Mouse (Mus musculus) MEL (cell line): ENCODE measurements around the gene Kcnj15. TPM values are rescaled to one million over a fixed set of nuclear protein-coding genes. Genes with fewer than 3 reads are reported as not detected.

Experiments
- DNase-seq: peaks from one replicate; pipeline ENCODE4 v3.0.0; 2011; ENCODE audit warnings: low read depth, low spot score
- H3K27ac ChIP-seq: 2 replicates; pipeline ENCODE4 v1.5.1; 2012; ENCODE audit warnings: low read depth, mild to moderate bottlenecking, control low read depth, low read length, moderate library complexity; ENCODE audit not compliant: control insufficient read depth
- H3K27me3 ChIP-seq, 2 experiments: fragments of 150-350 bp in 1 of 2; sonication (generic) in 1 of 2; 2 replicates each; pipeline ENCODE4 v1.6.1; 2012; ENCODE audit warnings: low read length in 2 of 2, mild to moderate bottlenecking in 2 of 2, improper control_type of control experiment in 1 of 2, moderate library complexity in 1 of 2; ENCODE audit not compliant: insufficient read depth in 2 of 2, control insufficient read depth in 1 of 2
- H3K36me3 ChIP-seq, 2 experiments: 2 replicates each; pipeline ENCODE4 v1.6.1; 2012 to 2014; ENCODE audit warnings: low read length in 2 of 2, improper control_type of control experiment in 1 of 2, inconsistent platforms in 1 of 2, mild to moderate bottlenecking in 1 of 2; ENCODE audit not compliant: insufficient read depth in 2 of 2, control insufficient read depth in 1 of 2
- H3K4me1 ChIP-seq, 2 experiments: fragments of 150-350 bp in 1 of 2; sonication (generic) in 1 of 2; 2 replicates each; pipeline ENCODE4 v1.6.1; 2012; ENCODE audit warnings: low read length in 2 of 2, improper control_type of control experiment in 1 of 2, mild to moderate bottlenecking in 1 of 2; ENCODE audit not compliant: insufficient read depth in 2 of 2, control insufficient read depth in 1 of 2
- H3K4me3 ChIP-seq, 2 experiments: fragments of 150-350 bp in 1 of 2; sonication (generic) in 1 of 2; 2 replicates each; pipeline ENCODE4 v1.5.1; 2012; ENCODE audit warnings: low read depth in 2 of 2, low read length in 2 of 2, mild to moderate bottlenecking in 2 of 2, moderate library complexity in 2 of 2, control low read depth in 1 of 2, improper control_type of control experiment in 1 of 2; ENCODE audit not compliant: control insufficient read depth in 1 of 2, insufficient read depth in 1 of 2
- H3K79me2 ChIP-seq: 2 replicates; pipeline ENCODE4 v1.6.1; 2012; ENCODE audit warnings: mild to moderate bottlenecking, low read length, moderate library complexity; ENCODE audit not compliant: control insufficient read depth, poor library complexity, insufficient read depth
- H3K9ac ChIP-seq: 2 replicates; pipeline ENCODE4 v1.6.1; 2012; ENCODE audit warnings: low read depth, mild to moderate bottlenecking, control low read depth, low read length, moderate library complexity; ENCODE audit not compliant: control insufficient read depth, poor library complexity, severe bottlenecking
- H3K9me3 ChIP-seq: fragments of 150-350 bp; sonication (generic); replicated peaks from 2 replicates; pipeline ENCODE4 v1.6.1; 2012; ENCODE audit warnings: mild to moderate bottlenecking, low read length, improper control_type of control experiment, moderate library complexity; ENCODE audit not compliant: insufficient read depth
- BHLHE40 ChIP-seq: IDR thresholded peaks from 2 replicates; pipeline ENCODE4 v1.6.1; 2012; ENCODE audit warnings: low read depth, mild to moderate bottlenecking, inconsistent platforms, low read length, improper control_type of control experiment, borderline replicate concordance
- CHD1 ChIP-seq: IDR thresholded peaks from 2 replicates; pipeline ENCODE4 v1.6.1; 2012; ENCODE audit warnings: low read depth, mild to moderate bottlenecking, inconsistent platforms, low read length, improper control_type of control experiment
- CTCF ChIP-seq, 3 experiments: IDR thresholded peaks in 2 of 3; conservative IDR thresholded peaks in 1 of 3; 2 replicates each; pipeline ENCODE4 v1.5.1; 2011 to 2012; ENCODE audit warnings: low read length in 3 of 3, low read depth in 2 of 3, mild to moderate bottlenecking in 2 of 3, improper control_type of control experiment in 1 of 3, inconsistent platforms in 1 of 3, mixed read lengths in 1 of 3, moderate library complexity in 1 of 3; ENCODE audit not compliant: control insufficient read depth in 1 of 3, insufficient read depth in 1 of 3, poor library complexity in 1 of 3, severe bottlenecking in 1 of 3
- ETS1 ChIP-seq: IDR thresholded peaks from 2 replicates; pipeline ENCODE4 v1.6.1; 2012; ENCODE audit warnings: low read depth, mild to moderate bottlenecking, inconsistent platforms, low read length, improper control_type of control experiment, moderate library complexity
- JUND ChIP-seq: IDR thresholded peaks from 2 replicates; pipeline ENCODE4 v1.6.1; 2011; ENCODE audit warnings: low read depth, mild to moderate bottlenecking, improper control_type of control experiment, low read length
- MEF2A ChIP-seq: IDR thresholded peaks from 2 replicates; pipeline ENCODE4 v1.6.1; 2014; ENCODE audit warnings: low read depth, mild to moderate bottlenecking, inconsistent platforms, low read length, improper control_type of control experiment; ENCODE audit not compliant: poor library complexity, insufficient replicate concordance, severe bottlenecking; ENCODE audit errors: extremely low read depth
- MYB ChIP-seq: IDR thresholded peaks from 2 replicates; pipeline ENCODE4 v1.6.1; 2011; ENCODE audit warnings: mild to moderate bottlenecking, low read depth, low read length, improper control_type of control experiment
- NRF1 ChIP-seq: IDR thresholded peaks from 2 replicates; pipeline ENCODE4 v1.6.1; 2014; ENCODE audit warnings: low read depth, mild to moderate bottlenecking, inconsistent platforms, low read length, improper control_type of control experiment, moderate library complexity; ENCODE audit not compliant: poor library complexity, insufficient read depth, severe bottlenecking
- POLR2A ChIP-seq, 2 experiments: IDR thresholded peaks; 2 replicates each; pipeline ENCODE4 v1.6.1; 2011 to 2012; ENCODE audit warnings: low read length in 2 of 2, mild to moderate bottlenecking in 2 of 2, control low read depth in 1 of 2, improper control_type of control experiment in 1 of 2, low read depth in 1 of 2, moderate library complexity in 1 of 2; ENCODE audit not compliant: control insufficient read depth in 1 of 2, insufficient read depth in 1 of 2, poor library complexity in 1 of 2
- POLR2AphosphoS2 ChIP-seq: IDR thresholded peaks from 2 replicates; pipeline ENCODE4 v1.6.1; 2011; ENCODE audit warnings: low read length, improper control_type of control experiment
- RCOR1 ChIP-seq: IDR thresholded peaks from 2 replicates; pipeline ENCODE4 v1.6.1; 2012; ENCODE audit warnings: low read depth, mild to moderate bottlenecking, inconsistent platforms, low read length, improper control_type of control experiment
- SIN3A ChIP-seq: IDR thresholded peaks from 2 replicates; pipeline ENCODE4 v1.6.1; 2012; ENCODE audit warnings: low read length, improper control_type of control experiment, inconsistent platforms
- TAL1 ChIP-seq: IDR thresholded peaks from 2 replicates; pipeline ENCODE4 v1.6.1; 2012; ENCODE audit warnings: mild to moderate bottlenecking, inconsistent platforms, low read length, moderate library complexity, mixed read lengths
- TBP ChIP-seq: IDR thresholded peaks from 2 replicates; pipeline ENCODE4 v1.8.0; 2011; ENCODE audit warnings: low read depth, low read length, improper control_type of control experiment
- TCF12 ChIP-seq: IDR thresholded peaks from 2 replicates; pipeline ENCODE4 v1.6.1; 2014; ENCODE audit warnings: low read depth, mild to moderate bottlenecking, inconsistent platforms, low read length, improper control_type of control experiment, moderate library complexity
- USF2 ChIP-seq, 2 experiments: IDR thresholded peaks; 2 replicates each; pipeline ENCODE4 v1.6.1; 2011 to 2012; ENCODE audit warnings: improper control_type of control experiment in 2 of 2, low read length in 2 of 2, borderline replicate concordance in 1 of 2, inconsistent platforms in 1 of 2, low read depth in 1 of 2, mild to moderate bottlenecking in 1 of 2; ENCODE audit not compliant: insufficient read depth in 1 of 2
- ZMIZ1 ChIP-seq: IDR thresholded peaks from 2 replicates; pipeline ENCODE4 v1.6.1; 2012; ENCODE audit warnings: low read depth, mild to moderate bottlenecking, inconsistent platforms, low read length, improper control_type of control experiment, moderate library complexity
- polyA plus RNA-seq, 2 experiments: library from polyadenylated mRNA; stranded (reverse) in 1 of 2; unstranded in 1 of 2; fragments of >175 nt in 1 of 2; fragments of >200 nt in 1 of 2; gene quantifications; 2 replicates each; pipeline versions ENCODE4 v1.2.1 to v1.2.4; 2012; ENCODE audit warnings: low replicate concordance in 2 of 2, low read depth in 1 of 2; ENCODE audit not compliant: insufficient read length in 2 of 2, insufficient read depth in 1 of 2, missing spikeins in 1 of 2
- total RNA-seq: library from RNA; depleted of rRNA; stranded (reverse); fragments of 300-350 nt; gene quantifications from 2 replicates; pipeline ENCODE4 v1.2.3, GENCODE M21; 2012

Gene Kcnj15
- total and polyA plus RNA-seq, 3 experiments = not detected

DNA sequence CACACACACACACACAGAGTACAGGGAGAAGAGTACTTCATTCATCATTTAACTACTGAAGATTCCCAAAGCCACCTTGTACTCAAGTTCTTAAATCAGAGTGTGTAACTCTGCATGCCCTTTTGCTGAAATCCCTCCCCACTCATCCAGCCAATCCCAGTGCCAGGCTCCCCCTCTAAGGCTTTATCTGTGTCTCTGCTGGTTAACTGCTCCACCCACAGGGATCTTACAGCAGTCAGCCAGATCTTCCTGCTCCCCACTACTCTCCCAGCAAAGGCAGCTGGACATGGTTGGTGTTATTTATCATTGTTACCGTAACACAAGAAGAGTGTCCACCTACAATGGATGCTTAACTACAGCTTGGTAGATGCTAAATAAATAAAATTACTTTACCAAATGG lies 14.0 kb upstream of the Kcnj15 start:
- Histone ChIP-seq H3K36me3 (no peaks in the 10 kb centered on the region), H3K27ac (no peak overlapping the region), H3K9ac (no peak overlapping the region)
- no peak for DNase-seq
- TF ChIP-seq RCOR1 (no peak), NRF1 (no peak), MEF2A (no peak), POLR2AphosphoS2 (no peak), ETS1 (no peak), CTCF (IDR thresholded peaks at IDR 0.05 in 2 of 3, conservative IDR thresholded peaks at IDR 0.05 in 1 of 3; ENCODE audit: control insufficient read depth in 1 of 3, insufficient read depth in 1 of 3, low read depth in 2 of 3, low read length in 3 of 3, poor library complexity in 1 of 3, severe bottlenecking in 1 of 3) (no peak), ZMIZ1 (no peak), POLR2A (IDR thresholded peaks at IDR 0.05; ENCODE audit: control insufficient read depth in 1 of 2, insufficient read depth in 1 of 2, low read depth in 1 of 2, low read length in 2 of 2, poor library complexity in 1 of 2) (no peak), SIN3A (no peak), TBP (no peak), CHD1 (no peak), MYB (no peak), TAL1 (no peak), USF2 (IDR thresholded peaks at IDR 0.05; ENCODE audit: borderline replicate concordance in 1 of 2, insufficient read depth in 1 of 2, low read depth in 1 of 2, low read length in 2 of 2) (no peak), BHLHE40 (no peak), JUND (no peak)
- TF ChIP-seq, all 39 proteins: peak for 0
- H3K9me3 ChIP-seq = no peaks in the 10 kb centered on the region
- no peaks in the 10 kb centered on the region for H3K27me3 ChIP-seq
- H3K79me2 ChIP-seq = no peaks in the 10 kb centered on the region
- no peaks in the 10 kb centered on the region for H3K4me1 ChIP-seq
- H3K4me3 ChIP-seq = no peak overlapping the region

DNA sequence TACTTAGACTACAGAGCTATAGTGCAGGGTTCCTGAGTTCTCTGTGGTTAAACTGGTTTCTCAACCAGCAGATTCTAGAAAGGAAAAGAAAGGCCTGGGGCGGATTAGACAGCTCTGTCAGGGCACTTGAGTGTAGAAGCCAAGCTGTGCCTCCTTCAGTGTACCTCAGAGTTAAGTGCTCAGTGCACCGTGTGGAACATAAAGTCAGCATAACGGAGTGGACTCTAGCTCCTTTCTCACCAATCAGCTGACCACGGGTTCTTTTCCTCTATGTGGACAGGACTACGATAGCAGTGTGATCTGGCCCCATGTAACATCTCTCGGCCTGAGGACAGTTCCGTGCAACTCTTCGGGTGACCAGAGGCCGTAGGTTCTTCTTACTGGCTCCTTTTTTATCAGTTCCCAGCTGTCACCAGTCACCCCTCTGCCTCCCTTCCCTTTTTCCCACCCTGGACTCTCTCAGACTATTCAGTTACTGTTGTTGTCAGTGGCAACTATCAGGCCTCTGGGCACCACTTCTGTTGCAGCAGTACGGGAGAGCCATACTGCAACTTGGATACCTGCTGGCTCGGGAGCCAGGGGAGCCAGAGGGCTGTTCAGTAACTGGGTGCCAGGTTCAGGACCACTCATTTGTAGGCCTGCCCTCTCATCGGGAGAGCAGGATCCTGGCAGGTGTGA lies 12.6 kb upstream of the Kcnj15 start:
- H3K36me3 ChIP-seq = no peaks in the 10 kb centered on the region
- H3K4me1 ChIP-seq = no peaks in the 10 kb centered on the region
- no peak for DNase-seq
- TF ChIP-seq TCF12 = no peak
- TF ChIP-seq, all 39 proteins: peak for 0
- Histone ChIP-seq H3K79me2 (no peaks in the 10 kb centered on the region), H3K9ac (no peak overlapping the region), H3K4me3 (no peak overlapping the region), H3K27me3 (no peaks in the 10 kb centered on the region), H3K27ac (no peak overlapping the region), H3K9me3 (no peaks in the 10 kb centered on the region)
